Mouse (Mus musculus): ENCODE data around the gene Cmtm4. TPM values are rescaled to one million over a fixed set of nuclear protein-coding genes. Genes with fewer than 3 reads are reported as not detected.
"Not testable (repeated sequence)": the region's sequence is repeated elsewhere in the genome, so short reads cannot be mapped to it uniquely, and the experiment has no call there.

The Cmtm4 gene
- polyA plus RNA-seq, 1 experiment from 2014 or later: 3.6 TPM

GRCm38 (mm10) chr8:104332665-104333631 is 62.7 kb downstream of the Cmtm4 start:
- ATAC-seq (ENCODE audit: insufficient read depth) (no peak), DNase-seq (no peak)
- Histone ChIP-seq H3K27me3 (ENCODE audit: insufficient read depth, low read length) (no peaks in the 10 kb centered on the region), H3K4me2 (no peak overlapping the region), H3K36me3 (ENCODE audit: insufficient read depth) (no peaks in the 10 kb centered on the region), H3K9ac (no peak overlapping the region), H3K4me1 (ENCODE audit: insufficient read depth) (no peaks in the 10 kb centered on the region), H3K9me3 (ENCODE audit: low read depth, low read length) (no peaks in the 10 kb centered on the region), H3K27ac (ENCODE audit: low read depth) (no peak overlapping the region), H3K4me3 (ENCODE audit: low read depth, low read length) (no peak overlapping the region)
- no peak for TF ChIP-seq CTCF (IDR thresholded peaks at IDR 0.05; ENCODE audit: low read depth)
- 63% methylated on average over 5 of the region's 5 CpGs for WGBS

- H3K9ac ChIP-seq; H3K27me3 ChIP-seq (ENCODE audit: insufficient read depth, low read length); H3K27ac ChIP-seq (ENCODE audit: low read depth); DNase-seq; H3K9me3 ChIP-seq (ENCODE audit: low read depth, low read length); H3K4me1 ChIP-seq (ENCODE audit: insufficient read depth); ATAC-seq (ENCODE audit: insufficient read depth); H3K36me3 ChIP-seq (ENCODE audit: insufficient read depth); H3K4me2 ChIP-seq; H3K4me3 ChIP-seq (ENCODE audit: low read depth, low read length): not testable (repeated sequence)
- 84% methylated on average over 10 of the region's 12 CpGs for WGBS
Observed at GRCm38 (mm10) chr8:104321930-104322329, 73.7 kb downstream of the Cmtm4 start, which contains the start of gene Cmtm2b. Gene Cmtm2b, plus strand, starts transcription at chr8:104322230.

GRCm38 (mm10) chr8:104321267-104321666 is 74.3 kb downstream of the Cmtm4 start, which contains the start of gene Gm11020:
Gene Gm11020, plus strand, starts transcription at chr8:104321567.
- not testable (repeated sequence) for DNase-seq; H3K9ac ChIP-seq; ATAC-seq (ENCODE audit: insufficient read depth); H3K36me3 ChIP-seq (ENCODE audit: insufficient read depth); H3K4me3 ChIP-seq (ENCODE audit: low read depth, low read length); H3K4me1 ChIP-seq (ENCODE audit: insufficient read depth); H3K27me3 ChIP-seq (ENCODE audit: insufficient read depth, low read length); H3K9me3 ChIP-seq (ENCODE audit: low read depth, low read length); H3K27ac ChIP-seq (ENCODE audit: low read depth); H3K4me2 ChIP-seq
- WGBS: 82% methylated on average over 8 of the region's 11 CpGs

GRCm38 (mm10) chr8:104313311-104313710 is 82.3 kb downstream of the Cmtm4 start:
- DNase-seq: peak; percentile 20

GRCm38 (mm10) chr8:104312023-104312422 is 83.6 kb downstream of the Cmtm4 start:
- not testable (repeated sequence) for DNase-seq

More at GRCm38 (mm10) chr8:104313311-104313710, 82.3 kb downstream of the Cmtm4 start:
- no peaks in the 10 kb centered on the region for H3K4me1 ChIP-seq (ENCODE audit: insufficient read depth)
- 61% methylated on average over 4 of the region's 4 CpGs for WGBS
- no peaks in the 10 kb centered on the region for H3K27me3 ChIP-seq (ENCODE audit: insufficient read depth, low read length)
- no peak overlapping the region for H3K4me2 ChIP-seq
- no peaks in the 10 kb centered on the region for H3K36me3 ChIP-seq (ENCODE audit: insufficient read depth)
- H3K27ac ChIP-seq (ENCODE audit: low read depth): no peak overlapping the region
- H3K4me3 ChIP-seq (ENCODE audit: low read depth, low read length): no peak overlapping the region
- 0 out of 2 replicates have a peak, but pooled peaks have one; percentile 30 for TF ChIP-seq CTCF (IDR thresholded peaks at IDR 0.05; ENCODE audit: low read depth)
- no peak overlapping the region for H3K9ac ChIP-seq
- ATAC-seq (ENCODE audit: insufficient read depth): no peak
- no peaks in the 10 kb centered on the region for H3K9me3 ChIP-seq (ENCODE audit: low read depth, low read length)

GRCm38 (mm10) chr8:104309441-104310155 is 86.0 kb downstream of the Cmtm4 start, which contains the start of the genes Gm45711 and Cmtm1:
Gene Gm45711, minus strand, starts transcription at chr8:104310081.
Gene Cmtm1, minus strand, starts transcription at chr8:104310145.
- not testable (repeated sequence) for H3K9ac ChIP-seq; DNase-seq; H3K4me3 ChIP-seq (ENCODE audit: low read depth, low read length); ATAC-seq (ENCODE audit: insufficient read depth); H3K27ac ChIP-seq (ENCODE audit: low read depth); H3K36me3 ChIP-seq (ENCODE audit: insufficient read depth); H3K4me2 ChIP-seq; H3K9me3 ChIP-seq (ENCODE audit: low read depth, low read length); H3K4me1 ChIP-seq (ENCODE audit: insufficient read depth); H3K27me3 ChIP-seq (ENCODE audit: insufficient read depth, low read length)
- 85% methylated on average over 36 of the region's 36 CpGs for WGBS

More at GRCm38 (mm10) chr8:104312023-104312422, 83.6 kb downstream of the Cmtm4 start:
- not testable (repeated sequence) for H3K9ac ChIP-seq; H3K9me3 ChIP-seq (ENCODE audit: low read depth, low read length); H3K27ac ChIP-seq (ENCODE audit: low read depth); ATAC-seq (ENCODE audit: insufficient read depth); H3K27me3 ChIP-seq (ENCODE audit: insufficient read depth, low read length); H3K4me1 ChIP-seq (ENCODE audit: insufficient read depth); H3K4me2 ChIP-seq; H3K36me3 ChIP-seq (ENCODE audit: insufficient read depth); H3K4me3 ChIP-seq (ENCODE audit: low read depth, low read length)
- 86% methylated on average over 3 of the region's 3 CpGs for whole genome bisulfite sequencing

GRCm38 (mm10) chr8:104308341-104308740 is 87.3 kb downstream of the Cmtm4 start:
- not testable (repeated sequence) for H3K36me3 ChIP-seq (ENCODE audit: insufficient read depth); H3K4me3 ChIP-seq (ENCODE audit: low read depth, low read length); DNase-seq; H3K4me1 ChIP-seq (ENCODE audit: insufficient read depth); H3K27ac ChIP-seq (ENCODE audit: low read depth); H3K9me3 ChIP-seq (ENCODE audit: low read depth, low read length); ATAC-seq (ENCODE audit: insufficient read depth); H3K9ac ChIP-seq; H3K27me3 ChIP-seq (ENCODE audit: insufficient read depth, low read length); H3K4me2 ChIP-seq
- 41% methylated on average over 6 of the region's 6 CpGs for WGBS

Measured in lung, embryonic 14.5 days (tissue).